Mouse (Mus musculus): ENCODE measurements around the gene Tbc1d30.

DNA sequence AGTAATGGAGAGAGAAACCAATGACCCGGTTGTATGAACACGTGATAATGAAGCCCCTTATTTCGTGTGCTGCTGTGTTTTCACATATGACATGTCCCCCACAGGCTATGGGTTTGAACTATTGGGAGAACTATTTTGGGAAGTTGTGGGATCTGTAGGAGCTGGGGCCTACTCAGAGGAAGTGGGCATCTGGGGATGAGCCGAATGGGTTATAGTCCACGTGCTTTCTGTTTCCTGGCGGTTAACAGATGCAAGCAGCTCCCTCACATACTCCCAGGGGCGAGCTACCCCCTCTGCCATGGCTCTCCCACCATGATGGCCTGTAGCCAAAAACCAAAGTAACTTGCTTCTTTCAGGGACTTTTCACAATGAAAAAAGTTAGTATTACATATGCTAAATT is 132.5 kb downstream of the Tbc1d30 start:
- TF ChIP-seq CTCF (IDR thresholded peaks at IDR 0.05; ENCODE audit: low read depth) (no peak), EP300 (IDR thresholded peaks at IDR 0.05; ENCODE audit: low read depth) (no peak)

Data from liver, embryonic 14.5 days (tissue).